Mouse (Mus musculus): ENCODE measurements around the gene Gamt. TPM values are rescaled to one million over a fixed set of nuclear protein-coding genes. Genes with fewer than 3 reads are reported as not detected.
A peak's percentile ranks its signal among the peaks of the same experiment; 100 is the strongest.

The Gamt gene
- polyA plus RNA-seq, 1 experiment, result 26.4 TPM

DNA sequence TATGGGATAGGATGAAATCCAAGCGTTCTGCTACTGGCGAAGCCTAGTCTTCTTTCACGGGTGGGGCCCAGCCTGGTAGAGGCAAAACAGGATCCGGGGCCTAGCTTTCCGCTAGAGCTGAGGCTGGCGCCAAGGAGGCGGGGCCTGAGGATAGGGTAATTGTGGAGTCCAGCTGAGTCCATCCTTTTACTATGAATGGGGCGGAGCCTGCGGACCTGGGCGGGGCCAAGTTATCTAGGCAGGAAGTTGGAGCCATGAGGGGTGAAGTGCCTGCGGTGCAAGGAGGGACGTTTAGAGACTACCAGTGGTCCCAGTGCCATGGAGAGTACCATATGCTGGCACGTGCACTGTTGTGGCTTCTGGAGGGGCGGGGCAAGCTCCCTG is 765 bp upstream of the Gamt start:
- H3K4me1 ChIP-seq (ENCODE audit: control insufficient read depth, insufficient read depth, low read length), result peaks cover 7% of the 10 kb centered on the region
- WGBS, result under 1% methylated on average over 14 of the region's 14 CpGs
- peak overlapping the region; percentile 76 for H3K4me3 ChIP-seq (replicated peaks; ENCODE audit: extremely low read depth, low read depth, low read length)
- TF ChIP-seq CTCF (IDR thresholded peaks at IDR 0.05; ENCODE audit: insufficient read depth, low read length) (no peak), POLR2A (IDR thresholded peaks at IDR 0.05; ENCODE audit: borderline replicate concordance, extremely low read depth, low read depth, low read length) (peak; percentile 64; the same call in 1 of the 2 replicates)
- DNase-seq, result peak; percentile 97

DNA sequence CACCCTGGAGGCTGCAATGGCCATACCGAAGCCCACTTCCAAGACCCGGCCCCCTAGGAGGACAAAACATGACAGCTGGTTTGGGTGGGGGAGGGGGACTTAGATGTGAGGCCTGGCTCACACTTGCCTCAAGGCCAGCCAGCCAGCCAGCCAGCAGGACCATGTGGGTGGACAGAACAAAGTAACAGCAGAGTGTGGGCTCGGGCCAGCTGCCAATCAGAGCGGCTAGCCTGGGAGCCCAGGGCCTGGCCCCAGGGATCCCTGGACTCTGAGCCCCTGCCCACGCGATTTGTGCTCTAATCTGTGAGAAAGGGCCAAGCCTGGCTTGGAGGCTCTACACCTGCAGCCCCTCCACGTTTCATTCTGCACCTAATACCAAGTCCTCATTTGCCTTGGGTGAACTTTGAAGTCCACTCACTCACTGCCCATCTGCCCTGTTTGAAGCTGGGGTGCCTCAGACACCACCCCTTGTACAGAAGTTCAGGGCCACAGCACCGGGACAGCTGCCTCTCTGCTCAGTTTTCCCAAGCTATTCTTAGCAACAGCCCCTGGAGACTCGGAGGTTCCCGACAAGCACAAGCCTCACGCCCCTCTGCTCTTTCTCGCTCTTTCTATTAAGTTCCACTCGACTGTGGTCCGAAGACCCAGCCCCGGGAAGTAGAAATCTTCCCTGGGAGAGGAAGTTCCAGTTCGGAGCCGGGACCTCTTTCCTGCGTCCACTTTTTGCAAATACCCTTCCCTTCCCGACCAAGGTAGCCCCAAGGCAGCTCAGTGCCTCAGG is 761 bp downstream of the Gamt start:
- no peak for DNase-seq
- TF ChIP-seq POLR2A (IDR thresholded peaks at IDR 0.05; ENCODE audit: borderline replicate concordance, extremely low read depth, low read depth, low read length) (no peak), CTCF (IDR thresholded peaks at IDR 0.05; ENCODE audit: insufficient read depth, low read length) (no peak)
- peak overlapping the region; percentile 61 for H3K4me3 ChIP-seq (replicated peaks; ENCODE audit: extremely low read depth, low read depth, low read length)
- H3K4me1 ChIP-seq (ENCODE audit: control insufficient read depth, insufficient read depth, low read length), result peaks cover 7% of the 10 kb centered on the region; the same call in 1 of the 2 replicates
- 11% methylated on average over 19 of the region's 19 CpGs for WGBS

DNA sequence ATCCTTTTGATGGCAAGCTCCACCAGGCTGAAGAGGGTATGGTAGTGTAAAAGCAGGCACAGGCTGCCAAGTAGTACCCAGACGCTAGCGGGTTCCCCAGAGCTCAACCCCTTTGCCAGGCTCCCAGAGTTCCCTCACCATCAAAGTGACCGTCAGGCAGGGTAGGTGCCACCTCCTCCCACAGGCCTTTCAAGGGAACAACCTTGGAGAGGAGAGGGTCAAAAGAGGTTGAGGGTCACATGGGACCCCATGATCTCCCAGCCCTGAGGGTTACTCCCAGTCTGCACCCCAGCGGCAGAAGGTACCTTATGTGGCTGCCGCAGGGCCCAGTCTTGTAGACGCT is 1.4 kb downstream of the Gamt start:
- H3K4me3 ChIP-seq (replicated peaks; ENCODE audit: extremely low read depth, low read depth, low read length), result no peak overlapping the region
- 80% methylated on average over 6 of the region's 6 CpGs for WGBS
- H3K4me1 ChIP-seq (ENCODE audit: control insufficient read depth, insufficient read depth, low read length), result peaks cover 7% of the 10 kb centered on the region; the same call in 1 of the 2 replicates
- no peak for DNase-seq
- TF ChIP-seq CTCF (IDR thresholded peaks at IDR 0.05; ENCODE audit: insufficient read depth, low read length), result no peak
- no peak for TF ChIP-seq POLR2A (IDR thresholded peaks at IDR 0.05; ENCODE audit: borderline replicate concordance, extremely low read depth, low read depth, low read length)

DNA sequence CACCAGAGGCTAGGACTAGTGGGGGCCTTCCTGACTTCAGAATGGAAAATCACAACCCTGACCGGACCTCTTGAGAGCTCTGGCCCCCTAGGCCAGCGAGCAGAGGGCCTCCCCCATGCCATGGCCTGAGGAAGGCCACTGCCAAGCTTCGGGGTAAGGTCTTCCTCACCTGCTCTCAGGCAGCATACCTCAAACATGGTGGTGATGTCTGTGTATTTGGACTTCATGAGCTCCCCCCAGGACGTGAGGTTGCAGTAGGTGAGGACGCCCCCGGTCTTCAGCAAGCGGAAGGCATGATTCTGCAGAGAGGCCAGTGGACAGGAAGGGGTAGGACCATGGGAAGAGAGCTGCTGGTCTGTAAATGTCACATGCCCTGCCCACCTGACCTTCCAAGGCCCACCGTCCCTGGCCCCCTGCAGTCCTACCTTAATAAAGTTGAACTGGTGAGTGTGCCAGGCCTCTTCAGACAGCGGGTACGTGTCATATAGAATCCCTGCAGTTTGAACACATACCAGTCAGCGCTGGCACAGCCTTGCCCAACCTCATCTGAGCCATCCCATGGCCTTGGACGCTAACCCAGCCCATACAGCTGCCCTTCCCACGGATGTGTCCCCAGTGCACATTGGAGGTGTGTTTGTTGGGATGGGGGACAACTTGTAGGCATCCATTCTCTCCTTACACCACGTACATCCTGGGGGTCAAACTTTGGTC is 1.9 kb downstream of the Gamt start:
- no peak for DNase-seq
- Histone ChIP-seq H3K4me1 (ENCODE audit: control insufficient read depth, insufficient read depth, low read length) (peaks cover 7% of the 10 kb centered on the region; the same call in 1 of the 2 replicates), H3K4me3 (replicated peaks; ENCODE audit: extremely low read depth, low read depth, low read length) (no peak overlapping the region)
- TF ChIP-seq POLR2A (IDR thresholded peaks at IDR 0.05; ENCODE audit: borderline replicate concordance, extremely low read depth, low read depth, low read length) (no peak), CTCF (IDR thresholded peaks at IDR 0.05; ENCODE audit: insufficient read depth, low read length) (no peak)
- WGBS, result 90% methylated on average over 14 of the region's 14 CpGs

DNA sequence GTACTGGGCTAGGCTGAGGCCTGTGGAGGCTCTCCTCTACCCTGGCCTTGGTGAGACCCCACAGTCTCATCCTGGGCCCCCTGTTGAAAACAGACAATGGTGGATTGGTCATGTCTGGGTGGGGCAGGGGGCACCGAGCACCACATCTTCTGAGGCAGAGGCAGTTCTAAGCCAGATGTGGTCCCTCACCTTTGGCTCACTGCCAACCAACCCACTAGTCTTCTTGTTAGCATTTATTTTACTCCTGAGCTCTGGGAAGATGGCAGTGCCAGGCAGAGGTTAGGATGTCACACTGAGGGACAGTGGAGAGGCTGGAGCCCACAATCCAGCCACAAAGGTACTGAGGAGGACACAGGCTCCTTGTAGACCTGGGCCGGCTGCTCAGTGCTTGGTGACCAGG is 2.9 kb downstream of the Gamt start:
- TF ChIP-seq POLR2A (IDR thresholded peaks at IDR 0.05; ENCODE audit: borderline replicate concordance, extremely low read depth, low read depth, low read length), result no peak
- TF ChIP-seq CTCF (IDR thresholded peaks at IDR 0.05; ENCODE audit: insufficient read depth, low read length), result no peak
- DNase-seq, result no peak
- 84% methylated on average over 2 of the region's 2 CpGs for WGBS
- Histone ChIP-seq H3K4me3 (replicated peaks; ENCODE audit: extremely low read depth, low read depth, low read length) (no peak overlapping the region), H3K4me1 (ENCODE audit: control insufficient read depth, insufficient read depth, low read length) (peaks cover 7% of the 10 kb centered on the region; the same call in 1 of the 2 replicates)

DNA sequence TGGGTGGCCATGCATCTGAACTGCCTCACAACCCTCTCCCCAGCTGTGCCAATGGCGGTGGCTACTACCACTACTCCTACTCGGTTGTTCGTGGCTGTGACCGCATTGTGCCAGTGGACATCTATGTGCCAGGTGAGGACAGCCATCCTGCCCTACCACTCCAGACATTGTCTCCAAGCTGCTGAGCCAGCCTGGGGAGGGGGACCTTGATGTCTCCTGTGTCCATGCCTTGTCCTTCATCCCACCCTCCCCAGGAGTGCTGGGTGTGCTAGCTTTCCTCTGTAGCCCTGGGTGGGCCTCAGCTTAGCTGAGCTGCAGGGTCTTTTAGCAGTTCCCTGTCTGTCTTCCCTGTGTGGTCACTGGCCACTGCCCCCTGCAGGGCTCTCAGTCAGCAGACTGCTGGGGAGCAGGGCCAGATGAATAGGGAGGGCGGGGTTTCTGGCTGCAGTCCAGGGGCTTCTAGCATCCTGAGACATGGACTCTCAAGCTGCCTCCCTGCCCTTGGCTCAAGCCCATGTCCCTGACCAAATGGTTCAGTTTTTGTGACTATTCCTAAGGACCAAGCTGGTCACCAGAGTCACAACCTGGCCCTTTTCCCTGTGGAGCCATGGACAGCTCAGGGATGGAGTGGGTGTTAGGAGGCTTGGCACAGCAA is 4.8 kb downstream of the Gamt start:
- 85% methylated on average over 5 of the region's 5 CpGs for WGBS
- peaks cover 7% of the 10 kb centered on the region; the same call in 1 of the 2 replicates for H3K4me1 ChIP-seq (ENCODE audit: control insufficient read depth, insufficient read depth, low read length)
- H3K4me3 ChIP-seq (replicated peaks; ENCODE audit: extremely low read depth, low read depth, low read length), result no peak overlapping the region
- DNase-seq, result no peak
- TF ChIP-seq CTCF (IDR thresholded peaks at IDR 0.05; ENCODE audit: insufficient read depth, low read length), result no peak
- no peak for TF ChIP-seq POLR2A (IDR thresholded peaks at IDR 0.05; ENCODE audit: borderline replicate concordance, extremely low read depth, low read depth, low read length)

DNA sequence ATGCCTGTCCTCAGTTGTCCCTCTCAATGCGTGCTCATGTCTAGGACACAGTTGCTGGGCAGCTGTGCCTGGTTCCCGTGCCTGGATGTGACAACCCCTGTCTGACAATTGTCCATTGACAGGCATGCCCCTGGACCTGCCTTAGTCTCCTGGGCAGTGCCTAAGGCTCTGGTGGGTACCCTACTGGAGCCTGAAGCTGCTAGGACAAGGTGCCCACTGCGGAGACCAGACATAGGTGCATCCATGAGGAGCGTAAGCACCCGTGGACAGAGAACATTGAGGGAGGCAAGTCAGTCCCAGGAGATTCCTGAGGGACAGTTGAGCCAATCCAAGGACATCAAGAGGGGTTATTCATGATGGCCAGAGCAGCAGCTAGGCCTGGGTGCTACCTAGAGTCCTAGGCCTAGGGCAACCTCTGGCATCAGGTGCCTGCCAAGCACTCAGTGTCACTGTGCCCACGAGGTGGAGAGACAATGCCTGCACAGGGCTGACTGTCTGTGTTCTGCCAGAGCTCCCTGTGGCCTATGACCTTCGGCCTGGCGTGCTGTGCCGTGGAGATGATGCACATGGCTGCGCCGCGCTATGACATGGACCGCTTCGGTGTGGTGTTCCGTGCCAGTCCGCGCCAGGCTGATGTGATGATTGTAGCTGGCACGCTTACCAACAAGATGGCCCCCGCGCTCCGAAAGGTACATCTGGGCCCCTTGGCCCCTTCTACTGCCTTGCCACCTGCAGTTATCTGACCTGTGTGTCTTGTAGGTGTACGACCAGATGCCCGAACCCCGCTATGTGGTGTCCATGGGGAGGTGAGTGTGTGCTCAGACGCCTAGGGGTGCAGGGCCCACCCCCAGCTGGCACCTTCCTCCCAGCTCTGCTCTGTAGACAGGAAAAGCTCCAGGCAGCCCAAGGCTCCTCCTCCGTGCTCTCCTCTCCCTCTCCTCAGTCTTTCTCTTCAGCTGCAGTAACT is 6.2 kb downstream of the Gamt start:
- no peak for DNase-seq
- TF ChIP-seq CTCF (IDR thresholded peaks at IDR 0.05; ENCODE audit: insufficient read depth, low read length), result no peak
- no peak for TF ChIP-seq POLR2A (IDR thresholded peaks at IDR 0.05; ENCODE audit: borderline replicate concordance, extremely low read depth, low read depth, low read length)
- WGBS, result 93% methylated on average over 26 of the region's 26 CpGs

DNA sequence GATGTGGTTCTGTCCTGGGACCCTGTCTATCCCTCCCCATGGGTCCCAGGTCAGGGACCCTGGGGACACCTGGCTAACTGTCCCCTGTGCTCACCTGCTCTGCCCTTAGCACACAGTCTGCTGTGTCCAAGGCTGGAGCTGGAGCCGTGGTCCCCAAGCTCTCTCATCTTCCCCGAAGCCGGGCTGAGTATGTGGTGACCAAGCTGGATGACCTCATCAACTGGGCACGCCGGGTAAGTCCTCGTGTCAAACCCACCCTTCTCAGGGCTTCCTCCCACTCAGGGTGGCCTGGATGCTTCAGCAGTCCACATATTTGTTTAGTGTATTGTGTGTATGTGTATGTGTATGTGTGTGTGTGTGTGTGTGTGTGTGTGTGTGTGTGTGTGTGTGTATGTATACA is 7.3 kb downstream of the Gamt start:
- no peak overlapping the region for H3K4me3 ChIP-seq (replicated peaks; ENCODE audit: extremely low read depth, low read depth, low read length)
- no peak for DNase-seq
- 65% methylated on average over 6 of the region's 6 CpGs for WGBS
- H3K4me1 ChIP-seq (ENCODE audit: control insufficient read depth, insufficient read depth, low read length), result peaks cover 4% of the 10 kb centered on the region
- no peak for TF ChIP-seq POLR2A (IDR thresholded peaks at IDR 0.05; ENCODE audit: borderline replicate concordance, extremely low read depth, low read depth, low read length)
- TF ChIP-seq CTCF (IDR thresholded peaks at IDR 0.05; ENCODE audit: insufficient read depth, low read length), result no peak

More for the DNA sequence above, 6.2 kb downstream of the Gamt start:
- Histone ChIP-seq H3K4me1 (ENCODE audit: control insufficient read depth, insufficient read depth, low read length) (peaks cover 4% of the 10 kb centered on the region), H3K4me3 (replicated peaks; ENCODE audit: extremely low read depth, low read depth, low read length) (no peak overlapping the region)
